Mouse (Mus musculus): ENCODE results near the gene Fsd2.

GRCm38 (mm10) chr7:81579312-81579711 is 12.6 kb upstream of the Fsd2 start:
- no peak for TF ChIP-seq CTCF (IDR thresholded peaks at IDR 0.05; ENCODE audit: low read depth)
- TF ChIP-seq EP300 (optimal IDR thresholded peaks at IDR 0.05): no peak
